Mouse (Mus musculus): ENCODE measurements at regions not wholly inside any gene's neighbourhood (a gene's known extent, or its start where the extent isn't known, plus 50 kb on each side); places are given as distances from the start of the nearest gene placed in this dataset.

- Histone ChIP-seq H3K9me3 (no peaks in the 10 kb centered on the region), H3K27me3 (no peaks in the 10 kb centered on the region), H3K9ac (no peak overlapping the region), H3K4me3 (no peak overlapping the region), H3K36me3 (no peaks in the 10 kb centered on the region), H3K27ac (no peak overlapping the region), H3K4me1 (replicated peaks) (peaks cover 6% of the 10 kb centered on the region; the same call in 1 of the 2 replicates), H3K4me2 (no peak overlapping the region)
- no peak for ATAC-seq (ENCODE audit: low FRiP score)
- WGBS: 44% methylated on average over 2 of the region's 2 CpGs
Observed at GRCm38 (mm10) chr9:86240287-86240686, 224.5 kb downstream of the Ube2cbp start.

GRCm38 (mm10) chr9:86240896-86241295 is 223.9 kb downstream of the Ube2cbp start:
- no peak for ATAC-seq (ENCODE audit: low FRiP score)
- 70% methylated on average over 7 of the region's 7 CpGs for WGBS
- H3K4me3 ChIP-seq: no peak overlapping the region

DNA sequence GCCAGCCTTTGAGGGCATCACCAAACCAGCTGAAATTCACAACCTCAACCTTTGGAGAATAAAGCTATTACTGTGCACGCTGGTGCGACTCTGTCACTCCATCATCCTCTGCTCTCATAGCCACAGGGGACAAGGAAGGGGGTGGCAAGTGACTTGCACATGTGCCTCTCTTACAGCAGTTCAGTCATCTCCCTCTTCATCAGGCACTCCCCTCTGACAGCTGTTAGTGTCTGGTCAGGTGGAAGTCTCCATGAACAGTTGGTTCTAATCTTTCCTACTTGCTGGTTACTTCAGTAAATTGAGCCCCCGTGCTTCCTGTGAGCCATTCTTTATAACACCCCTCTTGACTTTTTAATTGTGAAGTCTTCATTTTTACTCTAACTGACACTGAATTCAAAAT is 214.6 kb downstream of the Ube2cbp start:
- Histone ChIP-seq H3K27me3 (no peaks in the 10 kb centered on the region), H3K27ac (no peak overlapping the region), H3K9ac (no peak overlapping the region), H3K4me2 (no peak overlapping the region), H3K36me3 (no peaks in the 10 kb centered on the region), H3K4me1 (replicated peaks) (no peaks in the 10 kb centered on the region), H3K9me3 (no peaks in the 10 kb centered on the region), H3K4me3 (no peak overlapping the region)
- no peak for ATAC-seq (ENCODE audit: low FRiP score)
- 82% methylated on average over 3 of the region's 3 CpGs for WGBS

More at GRCm38 (mm10) chr9:86240896-86241295, 223.9 kb downstream of the Ube2cbp start:
- Histone ChIP-seq H3K9ac (no peak overlapping the region), H3K4me1 (replicated peaks) (peaks cover 6% of the 10 kb centered on the region; the same call in 1 of the 2 replicates), H3K9me3 (no peaks in the 10 kb centered on the region), H3K4me2 (no peak overlapping the region), H3K27me3 (no peaks in the 10 kb centered on the region), H3K36me3 (no peaks in the 10 kb centered on the region), H3K27ac (no peak overlapping the region)

- H3K4me1 ChIP-seq (replicated peaks): no peaks in the 10 kb centered on the region
- 85% methylated on average over 1 of the region's 1 CpGs for WGBS
- H3K27me3 ChIP-seq: no peaks in the 10 kb centered on the region
- no peak for ATAC-seq (ENCODE audit: low FRiP score)
- H3K4me2 ChIP-seq: no peak overlapping the region
- no peak overlapping the region for H3K4me3 ChIP-seq
- H3K36me3 ChIP-seq: no peaks in the 10 kb centered on the region
- no peak overlapping the region for H3K27ac ChIP-seq
- H3K9ac ChIP-seq: no peak overlapping the region
- no peaks in the 10 kb centered on the region for H3K9me3 ChIP-seq
Observed at GRCm38 (mm10) chr9:86251331-86251730, 213.4 kb downstream of the Ube2cbp start.
